Mouse (Mus musculus) limb, embryonic 12.5 days (tissue): ENCODE data around the gene Fndc1. TPM values are rescaled to one million over a fixed set of nuclear protein-coding genes. Genes with fewer than 3 reads are reported as not detected.

ENCODE experiments used
- ATAC-seq: fragments of 200-750 bp; cut with Nextera tagmentation; 2 replicates; pipeline ENCODE4 v1.8.0; 2017; ENCODE audit warnings: low read depth, moderate TSS enrichment; ENCODE audit not compliant: insufficient number of reproducible peaks, insufficient read depth, low FRiP score, low TSS enrichment
- H3K27ac ChIP-seq: fragments of 300-500 bp; sonication (generic); 2 replicates; pipeline ENCODE4 v1.5.1; 2016; ENCODE audit warnings: mild to moderate bottlenecking, moderate library complexity
- H3K27me3 ChIP-seq: fragments of 300-500 bp; sonication (generic); 2 replicates; pipeline ENCODE4 v1.6.1; 2016; ENCODE audit warnings: mild to moderate bottlenecking, moderate library complexity
- H3K36me3 ChIP-seq: fragments of 300-500 bp; sonication (generic); 2 replicates; pipeline ENCODE4 v1.6.1; 2016; ENCODE audit warnings: mild to moderate bottlenecking, moderate library complexity
- H3K4me1 ChIP-seq: fragments of 300-500 bp; sonication (generic); replicated peaks from 2 replicates; pipeline ENCODE4 v1.6.1; 2016
- H3K4me2 ChIP-seq: fragments of 300-500 bp; sonication (generic); 2 replicates; pipeline ENCODE4 v1.6.1; 2016; ENCODE audit warnings: mild to moderate bottlenecking, moderate library complexity
- H3K4me3 ChIP-seq: fragments of 300-500 bp; sonication (generic); replicated peaks from 2 replicates; pipeline ENCODE4 v1.5.1; 2016; ENCODE audit warnings: mild to moderate bottlenecking
- H3K9ac ChIP-seq: fragments of 300-500 bp; sonication (generic); replicated peaks from 2 replicates; pipeline ENCODE4 v1.6.1; 2016; ENCODE audit warnings: mild to moderate bottlenecking, moderate library complexity
- H3K9me3 ChIP-seq: fragments of 300-500 bp; sonication (generic); 2 replicates; pipeline ENCODE4 v1.6.1; 2016; ENCODE audit warnings: mild to moderate bottlenecking, moderate library complexity
- WGBS: fragments of 180-500 bp; shearing (Covaris S2); methylation state at CpG from one replicate; pipeline ENCODE4 v1.1.7; 2016; 5-methylcytosine and 5-hydroxymethylcytosine counted together
- polyA plus RNA-seq: library from polyadenylated mRNA; unstranded; fragments of >200 nt; fragmentation: Nextera tagmentation; extraction: Ambion mirVana; gene quantifications from 2 replicates; pipeline ENCODE4 v1.2.1, GENCODE M21; 2016

Gene Fndc1
- polyA plus RNA-seq, 1 experiment from 2014 or later, result 4.1 TPM

- ATAC-seq, result no peak
- Histone ChIP-seq H3K27me3 (no peaks in the 10 kb centered on the region), H3K9me3 (no peaks in the 10 kb centered on the region), H3K4me2 (no peak overlapping the region), H3K4me3 (no peak overlapping the region), H3K27ac (no peak overlapping the region), H3K4me1 (no peaks in the 10 kb centered on the region), H3K9ac (no peak overlapping the region), H3K36me3 (no peaks in the 10 kb centered on the region)
- WGBS, result 87% methylated on average over 4 of the region's 4 CpGs
These were observed 67.3 kb downstream of the Fndc1 start for GRCm38 (mm10) chr17:7759786-7760185.

GRCm38 (mm10) chr17:7755001-7755400, 72.1 kb downstream of the Fndc1 start:
- Histone ChIP-seq H3K9ac (no peak overlapping the region), H3K27me3 (no peaks in the 10 kb centered on the region), H3K27ac (no peak overlapping the region), H3K36me3 (no peaks in the 10 kb centered on the region), H3K4me3 (no peak overlapping the region), H3K4me1 (no peaks in the 10 kb centered on the region), H3K4me2 (no peak overlapping the region), H3K9me3 (no peaks in the 10 kb centered on the region)
- ATAC-seq, result no peak
- 89% methylated on average over 11 of the region's 11 CpGs for WGBS

- no peak for ATAC-seq
- Histone ChIP-seq H3K27me3 (no peaks in the 10 kb centered on the region), H3K4me3 (no peak overlapping the region), H3K4me2 (no peak overlapping the region), H3K9ac (no peak overlapping the region), H3K36me3 (no peaks in the 10 kb centered on the region), H3K9me3 (no peaks in the 10 kb centered on the region), H3K27ac (no peak overlapping the region), H3K4me1 (no peaks in the 10 kb centered on the region)
- WGBS, result 84% methylated on average over 7 of the region's 7 CpGs
These were observed 73.7 kb downstream of the Fndc1 start for GRCm38 (mm10) chr17:7753383-7753782.

- Histone ChIP-seq H3K9ac (no peak overlapping the region), H3K27ac (no peak overlapping the region), H3K36me3 (no peaks in the 10 kb centered on the region), H3K4me2 (no peak overlapping the region), H3K4me1 (no peaks in the 10 kb centered on the region), H3K4me3 (no peak overlapping the region), H3K27me3 (no peaks in the 10 kb centered on the region), H3K9me3 (no peaks in the 10 kb centered on the region)
- ATAC-seq, result no peak
- WGBS, result 80% methylated on average over 4 of the region's 4 CpGs
These were observed 77.9 kb downstream of the Fndc1 start for GRCm38 (mm10) chr17:7749051-7749815.

- Histone ChIP-seq H3K4me2 (no peak overlapping the region), H3K9ac (no peak overlapping the region), H3K36me3 (no peaks in the 10 kb centered on the region), H3K27me3 (no peaks in the 10 kb centered on the region), H3K4me1 (no peaks in the 10 kb centered on the region), H3K27ac (no peak overlapping the region), H3K9me3 (no peaks in the 10 kb centered on the region), H3K4me3 (no peak overlapping the region)
- ATAC-seq, result no peak
- 91% methylated on average over 3 of the region's 3 CpGs for WGBS
These were observed 80.3 kb downstream of the Fndc1 start for GRCm38 (mm10) chr17:7746841-7747240.

- Histone ChIP-seq H3K4me1 (no peaks in the 10 kb centered on the region), H3K9me3 (no peaks in the 10 kb centered on the region), H3K27me3 (no peaks in the 10 kb centered on the region), H3K4me3 (no peak overlapping the region), H3K9ac (no peak overlapping the region), H3K36me3 (no peaks in the 10 kb centered on the region), H3K4me2 (no peak overlapping the region), H3K27ac (no peak overlapping the region)
- ATAC-seq, result no peak
- WGBS, result 85% methylated on average over 4 of the region's 4 CpGs
These were observed 82.1 kb downstream of the Fndc1 start for GRCm38 (mm10) chr17:7744976-7745375.

GRCm38 (mm10) chr17:7740988-7741387, 86.1 kb downstream of the Fndc1 start:
- Histone ChIP-seq H3K9ac (no peak overlapping the region), H3K27me3 (no peaks in the 10 kb centered on the region), H3K4me1 (no peaks in the 10 kb centered on the region), H3K4me2 (no peak overlapping the region), H3K9me3 (no peaks in the 10 kb centered on the region), H3K27ac (no peak overlapping the region), H3K36me3 (no peaks in the 10 kb centered on the region), H3K4me3 (no peak overlapping the region)
- WGBS, result 24% methylated on average over 2 of the region's 2 CpGs
- no peak for ATAC-seq

GRCm38 (mm10) chr17:7722991-7723390, 104.1 kb downstream of the Fndc1 start:
- no peaks in the 10 kb centered on the region for H3K27me3 ChIP-seq
- H3K4me3 ChIP-seq, result no peak overlapping the region
- ATAC-seq, result no peak
- 93% methylated on average over 4 of the region's 4 CpGs for WGBS
- H3K36me3 ChIP-seq, result no peaks in the 10 kb centered on the region
- H3K9ac ChIP-seq, result no peak overlapping the region
- no peaks in the 10 kb centered on the region for H3K9me3 ChIP-seq
- 0 out of 2 replicates have a peak, but pooled peaks cover 5% of the 10 kb centered on the region for H3K4me1 ChIP-seq
- H3K27ac ChIP-seq, result no peak overlapping the region
- H3K4me2 ChIP-seq, result no peak overlapping the region

GRCm38 (mm10) chr17:7718886-7719285, 108.2 kb downstream of the Fndc1 start:
- WGBS, result 59% methylated on average over 1 of the region's 1 CpGs

GRCm38 (mm10) chr17:7717945-7718344, 109.2 kb downstream of the Fndc1 start:
- no peak overlapping the region for H3K27ac ChIP-seq
- no peaks in the 10 kb centered on the region for H3K27me3 ChIP-seq
- no peak overlapping the region for H3K4me3 ChIP-seq
- H3K4me1 ChIP-seq, result no peaks in the 10 kb centered on the region
- no peaks in the 10 kb centered on the region for H3K36me3 ChIP-seq
- WGBS, result 77% methylated on average over 6 of the region's 6 CpGs
- no peak overlapping the region for H3K9ac ChIP-seq
- H3K4me2 ChIP-seq, result no peak overlapping the region
- ATAC-seq, result no peak
- H3K9me3 ChIP-seq, result no peaks in the 10 kb centered on the region

More at GRCm38 (mm10) chr17:7718886-7719285, 108.2 kb downstream of the Fndc1 start:
- Histone ChIP-seq H3K4me1 (no peaks in the 10 kb centered on the region), H3K4me2 (no peak overlapping the region), H3K9me3 (no peaks in the 10 kb centered on the region), H3K4me3 (no peak overlapping the region), H3K27ac (no peak overlapping the region), H3K9ac (no peak overlapping the region), H3K36me3 (no peaks in the 10 kb centered on the region), H3K27me3 (no peaks in the 10 kb centered on the region)
- ATAC-seq, result no peak

- ATAC-seq, result no peak
- no peak overlapping the region for H3K4me3 ChIP-seq
These were observed 114.1 kb downstream of the Fndc1 start for GRCm38 (mm10) chr17:7713020-7713419.

GRCm38 (mm10) chr17:7707073-7707472, 120.0 kb downstream of the Fndc1 start:
- Histone ChIP-seq H3K27ac (no peak overlapping the region), H3K27me3 (no peaks in the 10 kb centered on the region), H3K9ac (no peak overlapping the region), H3K4me3 (no peak overlapping the region), H3K9me3 (peaks cover 4% of the 10 kb centered on the region; the same call in 1 of the 2 replicates), H3K4me1 (no peaks in the 10 kb centered on the region), H3K36me3 (no peaks in the 10 kb centered on the region), H3K4me2 (no peak overlapping the region)
- 65% methylated on average over 4 of the region's 4 CpGs for WGBS
- no peak for ATAC-seq

More at GRCm38 (mm10) chr17:7713020-7713419, 114.1 kb downstream of the Fndc1 start:
- H3K27me3 ChIP-seq, result no peaks in the 10 kb centered on the region
- no peaks in the 10 kb centered on the region for H3K9me3 ChIP-seq
- H3K36me3 ChIP-seq, result no peaks in the 10 kb centered on the region
- H3K27ac ChIP-seq, result no peak overlapping the region
- H3K4me2 ChIP-seq, result no peak overlapping the region
- no peaks in the 10 kb centered on the region for H3K4me1 ChIP-seq
- WGBS, result 59% methylated on average over 2 of the region's 2 CpGs
- no peak overlapping the region for H3K9ac ChIP-seq
